Mouse (Mus musculus): Measurements from ENCODE around the gene Rps15. TPM values are rescaled to one million over a fixed set of nuclear protein-coding genes. Genes with fewer than 3 reads are reported as not detected.
"Not testable (repeated sequence)": the region's sequence is repeated elsewhere in the genome, so short reads cannot be mapped to it uniquely, and the experiment has no call there.

Rps15 gene
- polyA plus RNA-seq (2014; fragmentation: Nextera tagmentation; extraction: Ambion mirVana) = 1,071 TPM in 2 replicates

GRCm38 (mm10) chr10:80292251-80293146, at the start of gene Rps15:
Rps15 (plus strand) TSS chr10:80292453.
- Histone ChIP-seq H3K9me3 (ENCODE audit: control insufficient read depth, low read length) (no peaks in the 10 kb centered on the region), H3K4me3 (ENCODE audit: low read depth, low read length) (peak within 1 kb of the TSS; percentile 98), H3K27ac (replicated peaks; ENCODE audit: low read depth, low read length) (peak within 1 kb of the TSS; percentile 94), H3K27me3 (ENCODE audit: control insufficient read depth, insufficient read depth, low read length) (no peaks in the 10 kb centered on the region; the same call in 1 of the 2 replicates), H3K4me2 (ENCODE audit: low read depth, severe bottlenecking) (peak within 1 kb of the TSS; percentile 99), H3K4me1 (ENCODE audit: control insufficient read depth, insufficient read depth, low read length) (peaks cover 29% of the 10 kb centered on the region), H3K36me3 (ENCODE audit: control insufficient read depth, insufficient read depth, low read length) (peaks cover 16% of the 10 kb centered on the region; the same call in 1 of the 2 replicates), H3K9ac (ENCODE audit: low read length) (peak within 1 kb of the TSS; percentile 99)
- under 1% methylated on average over 69 of the region's 72 CpGs for WGBS
- DNase-seq (ENCODE audit: low spot score) = peak; percentile 96
- peak; percentile 73 for ATAC-seq (ENCODE audit: insufficient number of reproducible peaks, low FRiP score, low TSS enrichment, low read depth)

- H3K36me3 ChIP-seq (ENCODE audit: control insufficient read depth, insufficient read depth, low read length) = peaks cover 49% of the 10 kb centered on the region
- H3K4me2 ChIP-seq (ENCODE audit: low read depth, severe bottlenecking) = no peak overlapping the region
- H3K9me3 ChIP-seq (ENCODE audit: control insufficient read depth, low read length) = no peaks in the 10 kb centered on the region
- 0 out of 2 replicates have a peak overlapping the region, but pooled peaks have one; percentile 1 for H3K4me3 ChIP-seq (ENCODE audit: low read depth, low read length)
- 92% methylated on average over 3 of the region's 3 CpGs for WGBS
- H3K4me1 ChIP-seq (ENCODE audit: control insufficient read depth, insufficient read depth, low read length) = no peaks in the 10 kb centered on the region
- no peak overlapping the region for H3K27ac ChIP-seq (replicated peaks; ENCODE audit: low read depth, low read length)
- no peak for DNase-seq (ENCODE audit: low spot score)
- ATAC-seq (ENCODE audit: insufficient number of reproducible peaks, low FRiP score, low TSS enrichment, low read depth) = no peak
- no peaks in the 10 kb centered on the region for H3K27me3 ChIP-seq (ENCODE audit: control insufficient read depth, insufficient read depth, low read length)
- no peak overlapping the region for H3K9ac ChIP-seq (ENCODE audit: low read length)
These were observed 49.6 kb upstream of the Rps15 start for GRCm38 (mm10) chr10:80242607-80243006.

GRCm38 (mm10) chr10:80244791-80245399, 47.4 kb upstream of the Rps15 start:
- Histone ChIP-seq H3K4me2 (ENCODE audit: low read depth, severe bottlenecking) (no peak overlapping the region), H3K36me3 (ENCODE audit: control insufficient read depth, insufficient read depth, low read length) (peaks cover 28% of the 10 kb centered on the region), H3K27ac (replicated peaks; ENCODE audit: low read depth, low read length) (no peak overlapping the region), H3K4me1 (ENCODE audit: control insufficient read depth, insufficient read depth, low read length) (peaks cover 2% of the 10 kb centered on the region), H3K9ac (ENCODE audit: low read length) (no peak overlapping the region), H3K9me3 (ENCODE audit: control insufficient read depth, low read length) (no peaks in the 10 kb centered on the region), H3K4me3 (ENCODE audit: low read depth, low read length) (no peak overlapping the region), H3K27me3 (ENCODE audit: control insufficient read depth, insufficient read depth, low read length) (no peaks in the 10 kb centered on the region)
- peak; percentile 62 for DNase-seq (ENCODE audit: low spot score)
- WGBS = 44% methylated on average over 5 of the region's 5 CpGs
- ATAC-seq (ENCODE audit: insufficient number of reproducible peaks, low FRiP score, low TSS enrichment, low read depth) = no peak

- H3K4me2 ChIP-seq (ENCODE audit: low read depth, severe bottlenecking) = no peak overlapping the region
- H3K27ac ChIP-seq (replicated peaks; ENCODE audit: low read depth, low read length) = no peak overlapping the region
- no peak overlapping the region for H3K4me3 ChIP-seq (ENCODE audit: low read depth, low read length)
- no peaks in the 10 kb centered on the region for H3K9me3 ChIP-seq (ENCODE audit: control insufficient read depth, low read length)
- H3K4me1 ChIP-seq (ENCODE audit: control insufficient read depth, insufficient read depth, low read length) = peaks cover 5% of the 10 kb centered on the region
- no peaks in the 10 kb centered on the region for H3K27me3 ChIP-seq (ENCODE audit: control insufficient read depth, insufficient read depth, low read length)
- ATAC-seq (ENCODE audit: insufficient number of reproducible peaks, low FRiP score, low TSS enrichment, low read depth) = no peak
- H3K36me3 ChIP-seq (ENCODE audit: control insufficient read depth, insufficient read depth, low read length) = peaks cover 23% of the 10 kb centered on the region
- no peak overlapping the region for H3K9ac ChIP-seq (ENCODE audit: low read length)
- WGBS = 4% methylated on average over 4 of the region's 4 CpGs
- DNase-seq (ENCODE audit: low spot score) = peak; percentile 89
These were observed 46.7 kb upstream of the Rps15 start for GRCm38 (mm10) chr10:80245600-80245999.

GRCm38 (mm10) chr10:80247849-80248248, 44.4 kb upstream of the Rps15 start:
- Histone ChIP-seq H3K9ac (ENCODE audit: low read length) (no peak overlapping the region), H3K36me3 (ENCODE audit: control insufficient read depth, insufficient read depth, low read length) (peaks cover 5% of the 10 kb centered on the region), H3K4me3 (ENCODE audit: low read depth, low read length) (no peak overlapping the region), H3K9me3 (ENCODE audit: control insufficient read depth, low read length) (no peaks in the 10 kb centered on the region), H3K4me1 (ENCODE audit: control insufficient read depth, insufficient read depth, low read length) (peaks cover 5% of the 10 kb centered on the region), H3K4me2 (ENCODE audit: low read depth, severe bottlenecking) (no peak overlapping the region), H3K27me3 (ENCODE audit: control insufficient read depth, insufficient read depth, low read length) (no peaks in the 10 kb centered on the region), H3K27ac (replicated peaks; ENCODE audit: low read depth, low read length) (no peak overlapping the region)
- DNase-seq (ENCODE audit: low spot score) = peak; percentile 42
- no peak for ATAC-seq (ENCODE audit: insufficient number of reproducible peaks, low FRiP score, low TSS enrichment, low read depth)
- 51% methylated on average over 6 of the region's 6 CpGs for WGBS

GRCm38 (mm10) chr10:80248437-80248836, 43.8 kb upstream of the Rps15 start:
- H3K9me3 ChIP-seq (ENCODE audit: control insufficient read depth, low read length); H3K4me1 ChIP-seq (ENCODE audit: control insufficient read depth, insufficient read depth, low read length); H3K27ac ChIP-seq (replicated peaks; ENCODE audit: low read depth, low read length); H3K36me3 ChIP-seq (ENCODE audit: control insufficient read depth, insufficient read depth, low read length); DNase-seq (ENCODE audit: low spot score); H3K27me3 ChIP-seq (ENCODE audit: control insufficient read depth, insufficient read depth, low read length); H3K9ac ChIP-seq (ENCODE audit: low read length); ATAC-seq (ENCODE audit: insufficient number of reproducible peaks, low FRiP score, low TSS enrichment, low read depth): not testable (repeated sequence)
- H3K4me2 ChIP-seq (ENCODE audit: low read depth, severe bottlenecking) = peak overlapping the region; percentile 17; the same call in 1 of the 2 replicates
- 61% methylated on average over 3 of the region's 3 CpGs for WGBS
- H3K4me3 ChIP-seq (ENCODE audit: low read depth, low read length) = peak overlapping the region; percentile 51; the same call in 1 of the 2 replicates

GRCm38 (mm10) chr10:80248971-80249640, 43.1 kb upstream of the Rps15 start, which contains the start of gene Ndufs7:
Ndufs7 (plus strand) TSS chr10:80249121.
- Histone ChIP-seq H3K4me3 (ENCODE audit: low read depth, low read length) (peak within 1 kb of the TSS; percentile 51), H3K4me2 (ENCODE audit: low read depth, severe bottlenecking) (peak within 1 kb of the TSS; percentile 66), H3K27ac (replicated peaks; ENCODE audit: low read depth, low read length) (peak within 1 kb of the TSS; percentile 45), H3K27me3 (ENCODE audit: control insufficient read depth, insufficient read depth, low read length) (no peaks in the 10 kb centered on the region), H3K9me3 (ENCODE audit: control insufficient read depth, low read length) (no peaks in the 10 kb centered on the region), H3K4me1 (ENCODE audit: control insufficient read depth, insufficient read depth, low read length) (peaks cover 5% of the 10 kb centered on the region), H3K9ac (ENCODE audit: low read length) (peak within 1 kb of the TSS; percentile 70), H3K36me3 (ENCODE audit: control insufficient read depth, insufficient read depth, low read length) (no peaks in the 10 kb centered on the region; the same call in 1 of the 2 replicates)
- peak; percentile 84 for ATAC-seq (ENCODE audit: insufficient number of reproducible peaks, low FRiP score, low TSS enrichment, low read depth)
- DNase-seq (ENCODE audit: low spot score) = peak; percentile 96
- under 1% methylated on average over 53 of the region's 53 CpGs for WGBS

GRCm38 (mm10) chr10:80250059-80250458, 42.2 kb upstream of the Rps15 start:
- no peak for ATAC-seq (ENCODE audit: insufficient number of reproducible peaks, low FRiP score, low TSS enrichment, low read depth)
- Histone ChIP-seq H3K4me3 (ENCODE audit: low read depth, low read length) (peak overlapping the region; percentile 51), H3K27ac (replicated peaks; ENCODE audit: low read depth, low read length) (no peak overlapping the region; the same call in 1 of the 2 replicates), H3K9me3 (ENCODE audit: control insufficient read depth, low read length) (no peaks in the 10 kb centered on the region), H3K36me3 (ENCODE audit: control insufficient read depth, insufficient read depth, low read length) (peaks cover 9% of the 10 kb centered on the region), H3K4me2 (ENCODE audit: low read depth, severe bottlenecking) (peak overlapping the region; percentile 66), H3K27me3 (ENCODE audit: control insufficient read depth, insufficient read depth, low read length) (no peaks in the 10 kb centered on the region), H3K4me1 (ENCODE audit: control insufficient read depth, insufficient read depth, low read length) (peaks cover 5% of the 10 kb centered on the region), H3K9ac (ENCODE audit: low read length) (peak overlapping the region; percentile 70)
- WGBS = 36% methylated on average over 2 of the region's 2 CpGs
- no peak for DNase-seq (ENCODE audit: low spot score)

Measured in limb, embryonic 11.5 days (tissue).